Mouse (Mus musculus) spleen, postnatal 10 days (tissue): ENCODE measurements around the gene Cntnap1.

Experiments used
- DNase-seq, 2 experiments: peaks; one replicate each; pipeline ENCODE4 v3.0.0; 2021 to 2022; ENCODE audit warnings: low spot score in 2 of 2

Gene Cntnap1

GRCm38 (mm10) chr11:101220853-101221252 lies 50.5 kb downstream of the Cntnap1 start:
- DNase-seq: no peak

- DNase-seq: no peak
These were observed 51.1 kb downstream of the Cntnap1 start for GRCm38 (mm10) chr11:101221306-101221986.

GRCm38 (mm10) chr11:101224337-101224736 lies 54.0 kb downstream of the Cntnap1 start:
- no peak for DNase-seq

GRCm38 (mm10) chr11:101225331-101226064 lies 55.2 kb downstream of the Cntnap1 start:
- DNase-seq: no peak

- DNase-seq: peak; percentile 93 to 94
These were observed 55.9 kb downstream of the Cntnap1 start, which contains the start of gene Ezh1 for GRCm38 (mm10) chr11:101226065-101226701. Ezh1 (minus strand) TSS chr11:101226463.

- DNase-seq: no peak
These were observed 59.1 kb downstream of the Cntnap1 start for GRCm38 (mm10) chr11:101229361-101229900.

GRCm38 (mm10) chr11:101230061-101230511 lies 59.8 kb downstream of the Cntnap1 start:
- no peak for DNase-seq

- no peak for DNase-seq
These were observed 60.2 kb downstream of the Cntnap1 start for GRCm38 (mm10) chr11:101230526-101230925.

- DNase-seq: no peak
These were observed 60.9 kb downstream of the Cntnap1 start for GRCm38 (mm10) chr11:101230991-101231871.

- DNase-seq: no peak
These were observed 61.9 kb downstream of the Cntnap1 start for GRCm38 (mm10) chr11:101232010-101232839.

GRCm38 (mm10) chr11:101233240-101233639 lies 62.9 kb downstream of the Cntnap1 start:
- no peak for DNase-seq

- no peak for DNase-seq
These were observed 63.8 kb downstream of the Cntnap1 start for GRCm38 (mm10) chr11:101234124-101234523.

- no peak for DNase-seq
These were observed 65.1 kb downstream of the Cntnap1 start for GRCm38 (mm10) chr11:101235429-101235828.

GRCm38 (mm10) chr11:101236782-101237181 lies 66.5 kb downstream of the Cntnap1 start:
- no peak for DNase-seq

GRCm38 (mm10) chr11:101238071-101238647 lies 67.8 kb downstream of the Cntnap1 start:
- no peak for DNase-seq
